Mouse (Mus musculus) thymus, adult 18-20 months (tissue): ENCODE measurements around the gene Lrp4.

ENCODE experiments used
- DNase-seq, 2 experiments: peaks; one replicate each; pipeline ENCODE4 v3.0.0; 2022; ENCODE audit warnings: mixed read lengths in 2 of 2

The Lrp4 gene

DNA sequence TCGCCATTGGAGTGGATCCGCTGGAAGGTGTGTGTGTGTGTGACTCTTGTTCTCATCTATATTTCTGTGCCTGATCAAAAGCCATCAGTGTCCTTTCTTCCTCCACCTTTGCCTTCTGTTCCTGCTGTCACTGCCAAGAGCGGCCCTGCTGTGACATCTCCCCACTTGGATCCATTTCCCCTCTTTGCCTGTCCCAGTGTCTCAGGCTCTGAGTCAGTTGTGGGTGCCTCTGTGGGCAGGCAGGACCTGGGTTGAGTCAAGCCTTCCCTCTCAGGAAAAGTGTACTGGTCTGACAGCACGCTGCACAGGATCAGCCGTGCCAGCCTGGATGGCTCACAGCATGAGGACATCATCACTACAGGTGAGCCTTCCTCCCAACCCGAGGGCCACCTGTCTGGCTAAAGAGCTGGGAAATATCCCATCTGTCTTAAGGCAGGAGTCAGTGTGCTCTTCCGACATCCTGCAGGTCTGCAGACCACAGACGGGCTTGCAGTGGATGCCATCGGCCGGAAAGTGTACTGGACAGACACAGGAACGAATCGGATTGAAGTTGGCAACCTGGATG is 34.8 kb downstream of the Lrp4 start:
- DNase-seq, result no peak

DNA sequence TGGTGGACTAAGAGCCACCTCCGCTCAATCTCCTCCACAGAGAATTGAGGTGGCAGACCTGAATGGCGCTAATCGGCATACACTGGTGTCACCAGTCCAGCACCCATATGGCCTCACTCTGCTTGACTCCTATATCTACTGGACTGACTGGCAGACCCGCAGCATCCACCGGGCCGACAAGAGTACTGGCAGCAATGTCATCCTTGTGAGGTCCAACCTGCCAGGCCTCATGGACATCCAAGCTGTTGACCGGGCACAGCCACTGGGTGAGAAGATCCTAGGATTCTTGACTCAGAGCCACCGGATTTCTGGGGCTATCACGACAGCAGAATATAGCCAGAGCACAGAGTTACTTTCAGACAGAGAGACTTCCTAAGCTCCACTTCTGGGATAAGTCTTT is 36.7 kb downstream of the Lrp4 start:
- no peak for DNase-seq

DNA sequence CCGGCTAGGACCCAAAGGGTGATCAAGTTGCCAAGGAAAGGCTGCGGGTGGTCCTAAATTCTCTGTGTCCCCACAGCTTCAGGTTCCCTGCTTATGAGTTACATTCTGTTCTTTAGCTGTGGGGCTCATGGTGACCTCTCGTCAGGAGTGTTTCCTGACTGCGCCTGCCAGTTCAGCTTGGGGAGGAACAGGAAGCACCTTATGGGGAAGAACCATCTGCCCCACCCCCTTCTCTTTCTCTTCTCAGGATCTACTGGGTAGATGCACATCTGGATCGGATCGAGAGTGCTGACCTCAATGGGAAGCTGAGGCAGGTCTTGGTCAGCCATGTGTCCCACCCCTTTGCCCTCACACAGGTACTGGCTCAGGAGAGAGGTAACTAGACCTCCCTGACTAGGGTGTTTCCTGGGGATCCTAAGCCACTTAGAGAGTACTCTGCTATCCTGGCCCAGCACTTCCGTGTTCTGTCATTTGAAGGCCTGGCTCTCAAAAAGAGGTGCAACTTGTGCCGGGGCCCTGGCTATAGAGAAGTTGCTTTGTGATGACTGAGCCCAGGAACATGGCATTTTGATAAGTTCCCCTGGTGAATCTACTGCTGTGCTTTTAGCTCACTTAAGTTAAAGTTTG is 40.9 kb downstream of the Lrp4 start:
- no peak for DNase-seq

DNA sequence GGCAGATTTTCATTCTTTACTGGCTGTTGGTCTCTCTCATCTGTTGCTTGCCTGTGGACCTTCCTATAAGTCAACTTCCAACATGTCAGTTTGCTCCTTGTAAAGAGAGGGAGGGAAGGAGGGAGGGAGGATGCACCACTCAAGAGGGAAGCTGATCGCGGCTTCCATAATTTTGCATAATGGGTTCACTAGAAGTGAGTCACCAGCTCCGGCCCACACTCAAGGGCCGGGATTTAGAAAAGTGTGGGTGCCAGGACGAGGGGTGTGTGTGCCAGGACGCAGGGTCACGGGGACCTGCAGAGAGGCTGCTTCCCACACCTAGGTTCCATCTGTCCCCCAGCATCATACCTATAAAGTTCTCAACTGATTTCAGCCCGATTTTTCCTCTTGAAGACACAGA is 50.8 kb downstream of the Lrp4 start:
- DNase-seq, result no peak

DNA sequence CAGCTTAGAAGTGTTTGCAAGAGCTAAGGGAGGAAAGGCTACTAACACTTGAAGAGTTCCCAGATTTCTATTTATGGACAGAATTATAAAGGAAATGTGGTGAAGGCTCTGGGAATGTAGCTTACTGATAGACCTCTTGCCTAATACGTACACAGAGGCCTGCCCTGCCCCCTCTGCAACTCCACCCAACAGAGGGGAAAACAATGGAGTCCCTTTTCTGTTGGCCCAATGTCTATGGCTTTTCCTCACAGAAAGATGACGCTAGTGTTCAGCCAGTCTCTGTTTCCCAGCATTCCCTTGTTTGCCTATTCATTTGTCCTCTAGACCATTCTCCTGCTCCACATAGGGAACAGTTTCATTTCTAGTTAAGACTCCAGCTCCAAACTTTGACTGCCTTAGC is 59.9 kb downstream of the Lrp4 start:
- no peak for DNase-seq

DNA sequence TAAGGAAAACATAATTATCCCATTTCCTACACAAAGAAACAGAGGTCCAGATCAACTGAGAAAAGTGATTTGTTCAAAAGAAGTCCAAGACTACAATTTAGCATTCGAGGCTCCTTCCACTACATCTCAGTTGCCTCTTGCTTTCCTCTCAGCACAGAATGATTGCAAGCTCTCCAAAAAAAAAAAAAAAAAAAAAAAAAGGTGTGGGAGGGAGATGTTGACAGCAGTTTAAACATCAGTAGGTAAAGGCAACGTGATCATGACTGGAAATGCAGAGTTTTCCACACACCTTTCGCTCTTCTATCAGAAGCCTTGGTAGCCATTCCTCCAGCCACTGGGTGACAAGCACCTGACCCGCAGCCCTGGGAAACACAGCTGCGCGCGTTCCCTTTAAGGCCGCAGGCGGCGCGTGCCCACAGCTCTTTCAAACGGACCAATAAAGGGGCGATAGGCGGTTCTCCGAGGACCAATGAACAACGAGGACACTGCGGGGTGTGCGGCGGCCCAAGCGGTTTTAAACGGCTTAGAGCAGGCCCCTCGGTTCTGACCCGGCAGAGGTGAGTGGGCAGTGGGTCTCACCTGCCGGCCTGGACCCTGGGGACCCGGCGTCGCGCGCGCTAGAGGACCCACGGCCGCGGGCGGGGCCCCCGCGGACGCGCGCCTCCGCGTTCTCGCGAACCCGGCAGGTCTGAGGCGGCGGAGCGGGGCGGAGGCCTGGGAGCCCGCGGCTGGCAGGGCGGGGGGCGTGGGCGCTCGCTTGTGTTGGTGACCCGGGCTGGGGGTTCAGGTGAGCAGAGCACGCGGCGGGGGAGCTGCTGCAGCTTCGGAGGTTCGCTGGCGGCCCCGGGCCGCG is 69.2 kb downstream of the Lrp4 start, which contains the start of gene Ckap5:
TSS of gene Ckap5 (plus strand) at position 469 of the 853 bp plus-strand sequence.
- peak; percentile 81 to 89 for DNase-seq

DNA sequence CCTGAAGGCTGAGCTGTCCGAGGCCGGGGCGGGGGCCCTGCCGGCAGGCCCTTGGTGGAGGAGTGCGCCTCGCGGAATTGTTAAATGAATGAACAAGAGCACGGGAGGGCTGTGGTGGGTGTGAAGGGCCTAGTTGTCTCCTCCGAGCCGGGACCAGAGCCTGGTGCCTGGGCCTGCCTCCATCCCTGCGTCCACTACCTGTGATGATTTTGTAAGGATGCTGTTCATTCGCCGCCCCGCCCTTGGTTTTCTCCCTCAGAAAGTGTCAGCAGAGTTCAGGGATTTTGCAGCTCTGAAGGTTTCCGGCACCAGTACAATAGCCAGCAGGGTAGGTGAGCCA is 69.8 kb downstream of the Lrp4 start:
- DNase-seq, result no peak

DNA sequence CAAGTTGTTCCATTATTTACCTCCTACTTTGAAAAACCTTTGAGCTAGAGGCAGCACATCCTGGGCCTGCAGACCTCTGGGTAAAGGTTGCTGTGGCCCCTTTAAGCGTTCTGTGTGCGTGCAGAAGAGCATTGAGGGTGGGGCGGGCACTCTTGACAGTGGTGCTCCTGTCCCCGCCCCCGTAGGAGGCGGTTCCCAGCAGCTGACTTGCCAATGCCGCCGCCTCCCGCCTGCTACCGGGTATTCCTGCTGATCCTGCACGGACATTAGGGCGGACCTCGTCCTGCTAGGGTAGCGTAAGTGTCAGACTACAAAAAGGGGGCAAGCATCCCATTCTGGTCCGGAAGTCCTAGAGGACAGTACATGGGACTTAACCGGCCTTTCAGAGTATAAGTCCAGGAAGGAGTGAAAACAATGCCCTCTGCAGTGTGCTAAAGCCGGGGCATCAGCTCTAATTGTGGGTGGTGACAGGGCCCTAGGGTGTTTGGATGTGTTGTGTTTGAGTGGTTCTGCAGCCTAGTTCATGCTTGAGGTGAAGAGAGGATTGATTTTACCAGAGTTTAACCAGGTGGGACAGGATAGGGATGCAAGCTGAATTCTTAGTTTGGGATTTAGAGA is 80.4 kb downstream of the Lrp4 start:
- DNase-seq, result peak; percentile 78 to 80
